Mouse (Mus musculus) liver, embryonic 14.5 days (tissue): ENCODE results near the gene Ndufc2. TPM values are rescaled to one million over a fixed set of nuclear protein-coding genes. Genes with fewer than 3 reads are reported as not detected.

Experiments
- ATAC-seq: fragments of 200-750 bp; cut with Nextera tagmentation; 2 replicates; pipeline ENCODE4 v1.8.0; 2017; ENCODE audit warnings: moderate number of reproducible peaks, mild to moderate bottlenecking, moderate library complexity; ENCODE audit not compliant: insufficient read depth
- DNase-seq, 3 experiments: peaks; one replicate each; pipeline ENCODE4 v3.0.0-alpha.2; 2012 to 2013; ENCODE audit warnings: low read depth in 3 of 3, low spot score in 3 of 3
- H3K27ac ChIP-seq: fragments of 300-500 bp; sonication (generic); 2 replicates; pipeline ENCODE4 v1.5.1; 2014; ENCODE audit warnings: moderate library complexity, mild to moderate bottlenecking, control low read depth, inconsistent platforms
- H3K27me3 ChIP-seq: fragments of 300-500 bp; sonication (generic); 2 replicates; pipeline ENCODE4 v1.6.1; 2014; ENCODE audit warnings: mild to moderate bottlenecking, low read length, moderate library complexity; ENCODE audit not compliant: control insufficient read depth, insufficient read depth
- H3K36me3 ChIP-seq: fragments of 300-500 bp; sonication (generic); replicated peaks from 2 replicates; pipeline ENCODE4 v1.6.1; 2014; ENCODE audit warnings: low read depth; ENCODE audit not compliant: control insufficient read depth, insufficient read depth
- H3K4me1 ChIP-seq, 2 experiments: fragments of 200-500 bp in 1 of 2; fragments of 300-500 bp in 1 of 2; sonication (generic) in 1 of 2; replicated peaks; 2 replicates each; pipeline ENCODE4 v1.6.1; 2012 to 2014; ENCODE audit warnings: antibody characterized with exemption in 1 of 2, inconsistent platforms in 1 of 2, low read length in 1 of 2; ENCODE audit not compliant: control insufficient read depth in 2 of 2, insufficient read depth in 2 of 2
- H3K4me2 ChIP-seq: fragments of 300-500 bp; sonication (generic); 2 replicates; pipeline ENCODE4 v1.6.1; 2014; ENCODE audit warnings: low read depth, mild to moderate bottlenecking, control low read depth, moderate library complexity
- H3K4me3 ChIP-seq, 2 experiments: fragments of 200-500 bp in 1 of 2; fragments of 300-500 bp in 1 of 2; sonication (generic) in 1 of 2; 2 replicates each; pipeline ENCODE4 v1.5.1; 2012 to 2014; ENCODE audit warnings: low read depth in 2 of 2, low read length in 2 of 2, mild to moderate bottlenecking in 2 of 2, control low read depth in 1 of 2, inconsistent platforms in 1 of 2, moderate library complexity in 1 of 2; ENCODE audit not compliant: insufficient read depth in 1 of 2
- H3K9ac ChIP-seq: fragments of 300-500 bp; sonication (generic); replicated peaks from 2 replicates; pipeline ENCODE4 v1.6.1; 2014; ENCODE audit warnings: mild to moderate bottlenecking, control low read depth, moderate library complexity
- H3K9me3 ChIP-seq: fragments of 300-500 bp; sonication (generic); 2 replicates; pipeline ENCODE4 v1.6.1; 2016; ENCODE audit warnings: low read length, mixed read lengths; ENCODE audit not compliant: control insufficient read depth
- CTCF ChIP-seq: IDR thresholded peaks from 2 replicates; pipeline ENCODE4 v1.5.1; 2016; ENCODE audit warnings: antibody characterized with exemption, low read depth, control low read depth
- EP300 ChIP-seq: IDR thresholded peaks from 2 replicates; pipeline ENCODE4 v1.6.1; 2016; ENCODE audit warnings: antibody characterized with exemption, low read depth
- whole genome bisulfite sequencing: fragments of 180-500 bp; shearing (Covaris S2); extraction: QIAGEN DNeasy Blood & Tissue Kit; methylation state at CpG from one replicate; pipeline ENCODE4 v1.1.7; 2014; ENCODE audit not compliant: insufficient replicate concordance; 5-methylcytosine and 5-hydroxymethylcytosine counted together
- polyA plus RNA-seq, 2 experiments: library from polyadenylated mRNA; depleted of rRNA in 1 of 2; stranded (reverse) in 1 of 2; unstranded in 1 of 2; fragments of >200 nt; fragmentation: Nextera tagmentation in 1 of 2; extraction: Ambion mirVana in 1 of 2; gene quantifications; 2 replicates each; pipeline versions ENCODE4 v1.2.1 to v1.2.3; 2012 to 2014

Gene Ndufc2
- polyA plus RNA-seq, 2 experiments, result 107 to 250 TPM

- Histone ChIP-seq H3K27ac (no peak overlapping the region), H3K4me1 (peaks cover 0 to 2% of the 10 kb centered on the region in 2 experiments; a peak in 1 of 4 replicates), H3K4me3 (no peak overlapping the region), H3K9me3 (no peaks in the 10 kb centered on the region; the same call in 1 of the 2 replicates), H3K9ac (no peak overlapping the region), H3K27me3 (no peaks in the 10 kb centered on the region), H3K36me3 (peaks cover 13% of the 10 kb centered on the region), H3K4me2 (no peak overlapping the region)
- DNase-seq, result no peak
- ATAC-seq, result no peak
- TF ChIP-seq EP300 (no peak), CTCF (peak; percentile 49; the same call in 1 of the 2 replicates)
- whole genome bisulfite sequencing, result 65% methylated on average over 3 of the region's 3 CpGs
Measured at GRCm38 (mm10) chr7:97411575-97411974, 11.8 kb downstream of the Ndufc2 start.

- TF ChIP-seq CTCF (no peak), EP300 (no peak)
Measured at GRCm38 (mm10) chr7:97413981-97414380, 14.2 kb downstream of the Ndufc2 start.

GRCm38 (mm10) chr7:97414426-97414825 lies 14.6 kb downstream of the Ndufc2 start:
- no peak overlapping the region for H3K4me3 ChIP-seq
- DNase-seq, result no peak
- TF ChIP-seq EP300, result no peak
- ATAC-seq, result no peak
- no peak overlapping the region for H3K27ac ChIP-seq
- peaks cover 6% of the 10 kb centered on the region for H3K36me3 ChIP-seq
- H3K27me3 ChIP-seq, result no peaks in the 10 kb centered on the region
- no peak overlapping the region for H3K9ac ChIP-seq
- WGBS, result 59% methylated on average over 1 of the region's 1 CpGs
- no peak overlapping the region for H3K4me2 ChIP-seq
- H3K9me3 ChIP-seq, result no peaks in the 10 kb centered on the region; the same call in 1 of the 2 replicates
- peaks cover 0 to 2% of the 10 kb centered on the region in 2 experiments; a peak in 1 of 4 replicates for H3K4me1 ChIP-seq

More at GRCm38 (mm10) chr7:97413981-97414380, 14.2 kb downstream of the Ndufc2 start:
- Histone ChIP-seq H3K9ac (no peak overlapping the region), H3K4me2 (no peak overlapping the region), H3K27me3 (no peaks in the 10 kb centered on the region), H3K4me1 (peaks cover 0 to 2% of the 10 kb centered on the region in 2 experiments; a peak in 1 of 4 replicates), H3K4me3 (no peak overlapping the region), H3K36me3 (peaks cover 11% of the 10 kb centered on the region), H3K27ac (no peak overlapping the region), H3K9me3 (no peaks in the 10 kb centered on the region; the same call in 1 of the 2 replicates)
- DNase-seq, result no peak
- ATAC-seq, result no peak
- 69% methylated on average over 1 of the region's 1 CpGs for WGBS

GRCm38 (mm10) chr7:97414915-97415687 lies 15.3 kb downstream of the Ndufc2 start:
- Histone ChIP-seq H3K36me3 (no peaks in the 10 kb centered on the region; the same call in 1 of the 2 replicates), H3K9ac (no peak overlapping the region), H3K4me1 (peaks cover 0 to 2% of the 10 kb centered on the region in 2 experiments; a peak in 1 of 4 replicates), H3K4me3 (no peak overlapping the region), H3K4me2 (no peak overlapping the region), H3K27me3 (no peaks in the 10 kb centered on the region), H3K27ac (no peak overlapping the region), H3K9me3 (no peaks in the 10 kb centered on the region; the same call in 1 of the 2 replicates)
- 55% methylated on average over 9 of the region's 9 CpGs for WGBS
- TF ChIP-seq CTCF (no peak), EP300 (no peak)
- DNase-seq (no peak), ATAC-seq (no peak)

GRCm38 (mm10) chr7:97416473-97416872 lies 16.7 kb downstream of the Ndufc2 start:
- Histone ChIP-seq H3K9ac (no peak overlapping the region), H3K27ac (no peak overlapping the region)

More at GRCm38 (mm10) chr7:97416473-97416872, 16.7 kb downstream of the Ndufc2 start:
- H3K4me1 ChIP-seq, result peaks cover 0 to 2% of the 10 kb centered on the region in 2 experiments; a peak in 1 of 4 replicates
- TF ChIP-seq EP300, result no peak
- TF ChIP-seq CTCF, result no peak
- no peak for ATAC-seq
- H3K4me2 ChIP-seq, result no peak overlapping the region
- H3K4me3 ChIP-seq, result no peak overlapping the region
- no peaks in the 10 kb centered on the region for H3K9me3 ChIP-seq
- no peaks in the 10 kb centered on the region for H3K27me3 ChIP-seq
- WGBS, result 62% methylated on average over 4 of the region's 4 CpGs
- H3K36me3 ChIP-seq, result no peaks in the 10 kb centered on the region; the same call in 1 of the 2 replicates
- DNase-seq, result no peak
